Mouse (Mus musculus): ENCODE measurements around the gene Bbs2. TPM values are rescaled to one million over a fixed set of nuclear protein-coding genes. Genes with fewer than 3 reads are reported as not detected.

The Bbs2 gene
- polyA plus RNA-seq, 1 experiment from 2014 or later: 13.7 TPM

DNA sequence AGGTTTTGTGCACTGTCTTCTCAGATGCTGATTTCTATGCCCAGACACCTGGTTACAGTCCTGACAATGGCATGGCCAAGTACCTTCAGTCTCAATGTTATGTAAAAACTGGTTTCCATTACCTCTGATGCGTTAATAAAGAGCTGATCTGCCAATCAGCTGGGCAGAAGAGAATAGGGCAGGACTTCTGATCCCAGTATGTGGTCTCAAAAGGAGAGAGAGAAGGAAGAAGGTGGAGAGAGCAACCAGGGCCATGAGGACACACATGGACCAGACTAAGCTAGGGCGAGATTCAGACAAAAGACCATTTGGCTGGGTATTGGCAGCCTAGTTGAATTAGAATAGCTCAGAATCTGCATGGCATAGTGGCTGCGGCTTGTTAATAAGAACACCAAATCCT, 65.1 kb downstream of the Bbs2 start:
- ATAC-seq (ENCODE audit: low read depth): no peak
- H3K9me3 ChIP-seq (ENCODE audit: control insufficient read depth, low read length): no peaks in the 10 kb centered on the region
- WGBS: 91% methylated on average over 3 of the region's 3 CpGs
- H3K9ac ChIP-seq (ENCODE audit: low read length): no peak overlapping the region
- H3K4me2 ChIP-seq (ENCODE audit: low read depth, low read length): no peak overlapping the region
- H3K36me3 ChIP-seq (ENCODE audit: control insufficient read depth, insufficient read depth, low read length): peaks cover 17% of the 10 kb centered on the region
- H3K4me1 ChIP-seq (replicated peaks; ENCODE audit: control insufficient read depth, insufficient read depth, low read length): peaks cover 15% of the 10 kb centered on the region
- H3K27ac ChIP-seq (ENCODE audit: low read length): no peak overlapping the region
- H3K27me3 ChIP-seq (ENCODE audit: control insufficient read depth, insufficient read depth, low read depth, low read length): no peaks in the 10 kb centered on the region
- H3K4me3 ChIP-seq (ENCODE audit: low read length): no peak overlapping the region

- peaks cover 40% of the 10 kb centered on the region for H3K36me3 ChIP-seq (ENCODE audit: control insufficient read depth, insufficient read depth, low read length)
- 89% methylated on average over 9 of the region's 9 CpGs for WGBS
These were observed 69.0 kb downstream of the Bbs2 start for GRCm38 (mm10) chr8:94029701-94030100.

GRCm38 (mm10) chr8:94023916-94024315, 74.8 kb downstream of the Bbs2 start:
- no peak overlapping the region for H3K9ac ChIP-seq (ENCODE audit: low read length)
- H3K4me2 ChIP-seq (ENCODE audit: low read depth, low read length): no peak overlapping the region
- no peaks in the 10 kb centered on the region for H3K9me3 ChIP-seq (ENCODE audit: control insufficient read depth, low read length)
- H3K4me1 ChIP-seq (replicated peaks; ENCODE audit: control insufficient read depth, insufficient read depth, low read length): no peaks in the 10 kb centered on the region
- WGBS: 95% methylated on average over 6 of the region's 6 CpGs
- no peaks in the 10 kb centered on the region for H3K27me3 ChIP-seq (ENCODE audit: control insufficient read depth, insufficient read depth, low read depth, low read length)
- peaks cover 41% of the 10 kb centered on the region for H3K36me3 ChIP-seq (ENCODE audit: control insufficient read depth, insufficient read depth, low read length)
- H3K4me3 ChIP-seq (ENCODE audit: low read length): no peak overlapping the region
- H3K27ac ChIP-seq (ENCODE audit: low read length): no peak overlapping the region
- no peak for ATAC-seq (ENCODE audit: low read depth)

More at GRCm38 (mm10) chr8:94029701-94030100, 69.0 kb downstream of the Bbs2 start:
- Histone ChIP-seq H3K9ac (ENCODE audit: low read length) (no peak overlapping the region), H3K27ac (ENCODE audit: low read length) (no peak overlapping the region), H3K9me3 (ENCODE audit: control insufficient read depth, low read length) (no peaks in the 10 kb centered on the region), H3K27me3 (ENCODE audit: control insufficient read depth, insufficient read depth, low read depth, low read length) (no peaks in the 10 kb centered on the region), H3K4me3 (ENCODE audit: low read length) (no peak overlapping the region), H3K4me2 (ENCODE audit: low read depth, low read length) (no peak overlapping the region), H3K4me1 (replicated peaks; ENCODE audit: control insufficient read depth, insufficient read depth, low read length) (no peaks in the 10 kb centered on the region)
- no peak for ATAC-seq (ENCODE audit: low read depth)

Other genes with a start within 250 kb of the Bbs2 start
- gene Amfr, start 86.1 kb downstream of the Bbs2 start, polyA plus RNA-seq (2015; fragmentation: Nextera tagmentation; extraction: Ambion mirVana): 31.0 and 35.0 TPM in 2 replicates
- gene Nudt21, start 61.9 kb downstream of the Bbs2 start, polyA plus RNA-seq (2015; fragmentation: Nextera tagmentation; extraction: Ambion mirVana): 97.5 and 104 TPM in 2 replicates
- 10.7 and 12.0 TPM in 2 replicates for gene Ogfod1, start 61.7 kb downstream of the Bbs2 start, polyA plus RNA-seq (2015; fragmentation: Nextera tagmentation; extraction: Ambion mirVana)
- 0.64 TPM in 1 of 2 replicates, not detected in the other for gene Mt4, start 38.3 kb upstream of the Bbs2 start, polyA plus RNA-seq (2015; fragmentation: Nextera tagmentation; extraction: Ambion mirVana)
- gene Mt3, start 53.7 kb upstream of the Bbs2 start, polyA plus RNA-seq (2015; fragmentation: Nextera tagmentation; extraction: Ambion mirVana): 6.3 and 7.7 TPM in 2 replicates
- 40.6 and 63.7 TPM in 2 replicates for gene Mt2, start 73.7 kb upstream of the Bbs2 start, polyA plus RNA-seq (2015; fragmentation: Nextera tagmentation; extraction: Ambion mirVana)
- gene Mt1, start 80.2 kb upstream of the Bbs2 start, polyA plus RNA-seq (2015; fragmentation: Nextera tagmentation; extraction: Ambion mirVana): 219 and 314 TPM in 2 replicates
- 80.2 and 86.2 TPM in 2 replicates for gene Nup93, start 115.6 kb upstream of the Bbs2 start, polyA plus RNA-seq (2015; fragmentation: Nextera tagmentation; extraction: Ambion mirVana)
- 0.08 and 0.13 TPM in 2 replicates for gene Slc12a3, start 230.3 kb upstream of the Bbs2 start, polyA plus RNA-seq (2015; fragmentation: Nextera tagmentation; extraction: Ambion mirVana)